Mouse (Mus musculus) forebrain, embryonic 13.5 days (tissue): ENCODE measurements around the gene Dot1l. TPM values are rescaled to one million over a fixed set of nuclear protein-coding genes. Genes with fewer than 3 reads are reported as not detected.

ENCODE experiments used
- ATAC-seq: fragments of 200-750 bp; cut with Nextera tagmentation; 2 replicates; pipeline ENCODE4 v1.8.0; 2017
- H3K27ac ChIP-seq: fragments of 300-500 bp; sonication (generic); 2 replicates; pipeline ENCODE4 v1.5.1; 2015; ENCODE audit warnings: inconsistent platforms, mild to moderate bottlenecking, moderate library complexity
- H3K27me3 ChIP-seq: fragments of 300-500 bp; sonication (generic); 2 replicates; pipeline ENCODE4 v1.6.1; 2015; ENCODE audit warnings: mild to moderate bottlenecking, inconsistent platforms
- H3K36me3 ChIP-seq: fragments of 300-500 bp; sonication (generic); 2 replicates; pipeline ENCODE4 v1.6.1; 2015; ENCODE audit warnings: mild to moderate bottlenecking, inconsistent platforms; ENCODE audit not compliant: poor library complexity, severe bottlenecking
- H3K4me1 ChIP-seq: fragments of 300-500 bp; sonication (generic); 2 replicates; pipeline ENCODE4 v1.6.1; 2015; ENCODE audit warnings: inconsistent platforms
- H3K4me2 ChIP-seq: fragments of 300-500 bp; sonication (generic); 2 replicates; pipeline ENCODE4 v1.6.1; 2015; ENCODE audit warnings: inconsistent platforms, mild to moderate bottlenecking, moderate library complexity
- H3K4me3 ChIP-seq: fragments of 300-500 bp; sonication (generic); 2 replicates; pipeline ENCODE4 v1.5.1; 2015; ENCODE audit warnings: mild to moderate bottlenecking, inconsistent platforms
- H3K9ac ChIP-seq: fragments of 300-500 bp; sonication (generic); 2 replicates; pipeline ENCODE4 v1.6.1; 2015; ENCODE audit warnings: mild to moderate bottlenecking, inconsistent platforms
- H3K9me3 ChIP-seq: fragments of 300-500 bp; sonication (generic); replicated peaks from 2 replicates; pipeline ENCODE4 v1.6.1; 2016; ENCODE audit warnings: inconsistent platforms
- WGBS: fragments of 180-500 bp; shearing (Covaris S2); methylation state at CpG from one replicate; pipeline ENCODE4 v1.1.7; 2015; 5-methylcytosine and 5-hydroxymethylcytosine counted together
- polyA plus RNA-seq: library from polyadenylated mRNA; unstranded; fragments of >200 nt; fragmentation: Nextera tagmentation; extraction: Ambion mirVana; gene quantifications from 2 replicates; pipeline ENCODE4 v1.2.1, GENCODE M21; 2015

Gene Dot1l
- polyA plus RNA-seq, 1 experiment from 2014 or later: 19.9 TPM

DNA sequence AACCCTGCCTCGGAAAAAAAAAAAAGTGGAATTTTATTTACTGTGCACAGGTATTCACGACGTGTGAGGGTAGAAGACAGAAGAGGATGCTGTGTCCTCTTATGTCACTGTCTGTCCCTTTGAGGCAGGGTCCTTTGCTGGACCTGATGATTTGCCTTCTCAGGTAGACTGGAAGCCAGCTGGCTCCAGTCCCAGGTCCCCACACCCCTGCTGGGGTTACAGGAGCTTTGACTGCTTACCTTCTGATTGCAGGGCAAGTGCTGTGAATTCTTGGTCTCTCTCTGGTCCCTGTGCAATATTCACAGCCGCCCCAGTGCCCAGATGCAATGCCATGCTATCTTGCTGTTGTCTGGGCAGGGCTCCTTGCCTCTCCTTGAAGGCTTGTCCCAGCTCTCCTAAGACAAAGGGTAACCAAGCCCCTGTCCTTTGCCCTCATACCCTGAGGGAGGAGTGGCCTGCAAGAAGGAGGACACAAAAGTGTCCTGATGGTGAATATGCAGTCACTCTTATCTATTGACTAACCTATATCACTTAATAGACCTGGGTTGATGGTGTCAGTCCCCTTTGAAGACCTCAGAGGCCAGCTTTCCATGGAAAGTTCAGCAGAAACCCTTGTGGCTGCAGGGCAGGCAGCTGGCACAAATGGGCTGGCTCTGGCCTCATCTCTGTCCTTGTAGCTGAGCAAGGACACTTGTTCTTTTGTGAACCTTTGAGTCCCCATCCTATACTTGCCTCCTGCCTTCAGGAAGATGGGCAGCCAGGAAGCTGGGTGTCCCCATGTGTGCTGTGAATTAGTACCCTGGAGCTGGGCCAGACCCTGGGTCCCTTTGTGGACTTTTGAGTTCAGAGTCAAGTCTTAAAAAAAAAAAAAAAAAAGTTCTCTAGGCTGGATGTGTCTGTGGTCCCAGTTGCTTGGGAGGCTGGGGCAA lies 5.9 kb downstream of the Dot1l start:
- Histone ChIP-seq H3K9ac (0 out of 2 replicates have a peak overlapping the region, but pooled peaks have one; percentile 8), H3K4me3 (no peak overlapping the region), H3K27ac (no peak overlapping the region), H3K9me3 (no peaks in the 10 kb centered on the region), H3K36me3 (peaks cover 20% of the 10 kb centered on the region), H3K4me1 (peaks cover 49% of the 10 kb centered on the region), H3K27me3 (no peaks in the 10 kb centered on the region), H3K4me2 (no peak overlapping the region)
- no peak for ATAC-seq
- WGBS: 87% methylated on average over 4 of the region's 4 CpGs

DNA sequence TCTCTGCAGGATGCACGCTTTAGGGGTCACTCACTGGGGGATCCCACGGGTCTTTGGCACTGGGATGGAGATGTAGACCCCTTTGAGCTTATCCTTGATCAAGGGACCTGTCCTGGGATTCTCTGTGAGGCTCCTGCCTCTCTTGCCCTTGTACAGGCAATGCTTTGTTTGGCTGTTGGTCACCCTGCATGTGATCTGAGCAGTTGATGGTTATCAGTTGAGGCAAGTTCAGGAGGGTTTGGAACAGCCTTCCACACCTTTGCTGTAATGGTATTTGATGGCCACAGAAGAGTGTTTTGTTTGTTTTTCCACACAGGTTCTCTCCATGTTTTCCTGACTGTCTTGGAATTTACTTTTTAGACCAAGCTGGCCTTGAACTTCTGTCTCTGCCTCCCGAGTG lies 6.8 kb downstream of the Dot1l start:
- ATAC-seq: no peak
- Histone ChIP-seq H3K36me3 (peaks cover 30% of the 10 kb centered on the region), H3K4me1 (peaks cover 39% of the 10 kb centered on the region), H3K9ac (no peak overlapping the region), H3K27me3 (no peaks in the 10 kb centered on the region), H3K4me3 (no peak overlapping the region), H3K27ac (no peak overlapping the region), H3K9me3 (no peaks in the 10 kb centered on the region), H3K4me2 (no peak overlapping the region)
- 82% methylated on average over 3 of the region's 3 CpGs for WGBS

DNA sequence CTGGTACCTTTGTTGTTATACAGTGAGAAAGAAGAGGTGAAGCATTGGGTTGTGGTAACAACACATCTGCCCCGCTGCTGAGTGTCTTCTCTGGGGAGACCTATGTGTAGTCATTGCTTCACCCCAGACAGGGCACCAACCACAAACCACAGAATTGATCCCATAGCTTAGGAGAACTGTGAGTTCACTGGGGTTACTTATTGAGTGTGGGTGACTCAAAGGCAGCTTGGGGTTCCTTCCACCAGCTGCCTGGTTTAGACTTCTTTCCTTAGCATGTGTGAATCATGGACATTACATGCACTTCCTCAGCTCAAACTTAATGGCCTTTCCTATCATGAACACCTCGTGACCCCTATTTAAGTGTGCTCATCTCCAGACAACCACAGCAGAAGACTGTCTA lies 8.5 kb downstream of the Dot1l start:
- Histone ChIP-seq H3K4me1 (peaks cover 22% of the 10 kb centered on the region), H3K36me3 (peaks cover 45% of the 10 kb centered on the region), H3K9me3 (no peaks in the 10 kb centered on the region), H3K27ac (no peak overlapping the region), H3K4me3 (no peak overlapping the region), H3K9ac (no peak overlapping the region), H3K4me2 (no peak overlapping the region), H3K27me3 (no peaks in the 10 kb centered on the region)
- no peak for ATAC-seq
- 96% methylated on average over 2 of the region's 2 CpGs for WGBS

DNA sequence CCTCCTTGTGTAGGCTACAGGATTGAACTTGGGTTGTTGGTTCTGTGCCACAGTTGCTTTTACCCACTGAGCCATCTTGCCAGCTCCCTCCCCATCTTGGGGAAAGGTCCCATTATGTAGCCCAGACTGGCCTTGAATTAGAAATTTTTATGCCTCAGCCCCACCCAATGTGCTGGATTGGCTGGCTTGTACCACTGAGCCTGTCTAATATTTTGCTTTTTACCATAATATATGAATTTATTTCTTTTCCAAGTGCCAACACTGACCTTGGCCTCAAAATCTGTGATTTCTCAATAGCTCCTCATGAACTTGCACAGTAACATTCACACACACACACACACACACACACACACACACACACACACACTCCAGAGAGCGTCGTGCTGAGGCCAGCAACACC lies 10.7 kb downstream of the Dot1l start:
- H3K4me1 ChIP-seq: peaks cover 9% of the 10 kb centered on the region
- no peak overlapping the region for H3K27ac ChIP-seq
- H3K9ac ChIP-seq: no peak overlapping the region
- no peak for ATAC-seq
- no peaks in the 10 kb centered on the region for H3K9me3 ChIP-seq
- no peak overlapping the region for H3K4me3 ChIP-seq
- no peak overlapping the region for H3K4me2 ChIP-seq
- no peaks in the 10 kb centered on the region for H3K27me3 ChIP-seq
- peaks cover 67% of the 10 kb centered on the region for H3K36me3 ChIP-seq
- 95% methylated on average over 2 of the region's 2 CpGs for WGBS

DNA sequence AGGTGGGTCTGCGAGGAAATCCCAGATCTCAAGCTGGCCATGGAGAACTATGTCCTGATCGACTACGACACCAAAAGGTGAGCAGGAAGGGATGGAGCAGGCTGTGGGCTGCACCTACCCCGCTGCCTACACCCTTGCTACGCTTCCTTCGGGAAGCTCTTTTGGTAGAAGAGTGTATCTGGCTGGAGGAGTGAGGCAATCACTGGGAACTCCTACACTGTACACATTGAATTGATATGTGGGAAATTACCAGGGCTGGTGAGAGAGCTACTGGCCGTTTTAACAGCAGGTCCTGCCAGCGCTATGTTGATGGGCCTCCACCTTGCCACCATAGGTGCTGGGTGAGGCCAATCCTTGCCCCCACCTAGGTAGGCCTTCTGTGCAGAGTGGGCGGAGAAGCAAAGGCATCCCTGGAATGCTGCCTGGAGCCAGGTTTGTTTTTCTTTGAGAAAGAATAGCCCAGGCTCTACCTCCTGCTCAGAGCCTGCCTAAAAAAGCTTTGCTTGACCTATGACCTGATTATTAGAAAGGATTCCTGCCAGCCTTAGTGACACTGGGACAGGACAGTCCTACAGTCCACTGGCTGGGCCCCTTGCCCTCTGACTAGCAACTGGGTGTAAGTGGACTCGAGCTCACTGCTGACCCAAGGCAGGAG lies 11.3 kb downstream of the Dot1l start:
- 83% methylated on average over 10 of the region's 10 CpGs for WGBS
- Histone ChIP-seq H3K4me3 (no peak overlapping the region), H3K9ac (no peak overlapping the region), H3K36me3 (peaks cover 73% of the 10 kb centered on the region), H3K27ac (no peak overlapping the region), H3K9me3 (no peaks in the 10 kb centered on the region), H3K4me2 (no peak overlapping the region), H3K27me3 (no peaks in the 10 kb centered on the region), H3K4me1 (0 out of 2 replicates have a peak, but pooled peaks cover 4% of the 10 kb centered on the region)
- ATAC-seq: no peak

DNA sequence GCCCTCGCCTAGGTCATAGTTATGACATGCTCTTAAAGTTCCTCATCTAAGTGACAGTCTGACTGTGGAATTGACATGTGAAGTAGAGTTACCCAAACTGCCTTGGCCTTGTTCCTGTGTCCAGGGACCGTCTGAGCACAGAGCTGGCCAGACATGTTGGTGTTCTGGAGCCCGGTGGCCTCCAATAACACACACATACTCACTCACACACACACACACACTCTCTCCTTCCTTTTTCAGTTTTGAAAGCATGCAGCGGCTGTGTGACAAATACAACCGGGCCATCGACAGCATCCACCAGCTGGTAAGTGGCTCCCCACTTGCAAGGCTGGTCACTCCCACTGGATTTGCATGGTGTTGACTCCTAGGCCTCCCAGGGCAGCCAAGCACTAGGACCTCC lies 13.4 kb downstream of the Dot1l start:
- Histone ChIP-seq H3K4me1 (no peaks in the 10 kb centered on the region), H3K4me2 (no peak overlapping the region), H3K36me3 (peaks cover 93% of the 10 kb centered on the region)

DNA sequence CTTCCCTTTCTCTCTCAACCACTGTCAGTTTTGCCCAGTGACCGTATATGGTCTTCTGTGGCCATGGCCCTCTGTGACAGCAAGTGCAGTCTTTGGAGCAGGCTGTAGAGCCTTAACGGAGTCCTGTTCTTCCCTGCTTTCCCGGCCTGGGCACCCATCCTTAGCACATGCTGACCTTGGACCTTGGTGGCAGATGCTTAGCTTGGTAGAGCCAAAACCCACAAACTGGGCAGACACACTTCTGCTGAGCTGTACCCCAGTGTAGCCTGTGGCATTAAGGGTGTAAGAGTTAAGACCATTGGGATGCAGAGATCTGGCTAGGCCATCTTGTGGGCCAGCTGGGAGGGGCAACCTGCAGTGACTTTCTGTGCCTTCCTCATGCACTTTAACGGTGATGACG lies 18.8 kb downstream of the Dot1l start:
- WGBS: 85% methylated on average over 5 of the region's 5 CpGs
- H3K4me1 ChIP-seq: peaks cover 7% of the 10 kb centered on the region; the same call in 1 of the 2 replicates
- H3K9ac ChIP-seq: peak overlapping the region; percentile 26; the same call in 1 of the 2 replicates
- no peak overlapping the region for H3K4me3 ChIP-seq
- ATAC-seq: no peak
- no peaks in the 10 kb centered on the region for H3K27me3 ChIP-seq
- no peaks in the 10 kb centered on the region for H3K9me3 ChIP-seq
- peaks cover 100% of the 10 kb centered on the region for H3K36me3 ChIP-seq
- peak overlapping the region; percentile 48 for H3K27ac ChIP-seq
- H3K4me2 ChIP-seq: no peak overlapping the region

More for the DNA sequence above, 13.4 kb downstream of the Dot1l start:
- Histone ChIP-seq H3K4me3 (no peak overlapping the region), H3K27ac (no peak overlapping the region), H3K9ac (no peak overlapping the region), H3K9me3 (no peaks in the 10 kb centered on the region), H3K27me3 (no peaks in the 10 kb centered on the region)
- 93% methylated on average over 6 of the region's 6 CpGs for WGBS
- ATAC-seq: no peak

DNA sequence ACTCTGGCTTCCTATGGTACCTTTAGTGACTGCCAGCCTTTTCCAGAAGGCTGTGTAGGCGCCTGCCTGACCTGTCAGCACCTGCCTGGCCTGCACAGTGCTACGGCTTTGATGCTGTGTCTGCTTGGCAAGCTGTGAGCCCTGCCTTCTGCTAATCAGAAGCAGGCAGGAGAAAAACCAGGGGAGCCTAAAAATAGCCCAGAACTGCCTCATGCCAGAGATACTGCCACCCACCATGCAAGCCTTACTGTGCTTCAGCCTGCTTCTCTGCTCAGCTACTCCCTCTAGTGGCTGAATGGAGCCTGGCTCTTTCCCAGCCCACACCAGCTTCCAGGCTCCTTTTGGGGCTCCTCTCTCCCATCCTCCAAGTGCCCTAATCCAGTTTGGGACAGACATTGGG lies 19.5 kb downstream of the Dot1l start:
- 64% methylated on average over 2 of the region's 2 CpGs for WGBS
- no peak overlapping the region for H3K4me2 ChIP-seq
- H3K9ac ChIP-seq: no peak overlapping the region
- peak overlapping the region; percentile 48 for H3K27ac ChIP-seq
- ATAC-seq: peak; percentile 83
- no peaks in the 10 kb centered on the region for H3K27me3 ChIP-seq
- H3K4me3 ChIP-seq: no peak overlapping the region
- H3K36me3 ChIP-seq: peaks cover 100% of the 10 kb centered on the region
- H3K4me1 ChIP-seq: peaks cover 7% of the 10 kb centered on the region; the same call in 1 of the 2 replicates
- no peaks in the 10 kb centered on the region for H3K9me3 ChIP-seq

DNA sequence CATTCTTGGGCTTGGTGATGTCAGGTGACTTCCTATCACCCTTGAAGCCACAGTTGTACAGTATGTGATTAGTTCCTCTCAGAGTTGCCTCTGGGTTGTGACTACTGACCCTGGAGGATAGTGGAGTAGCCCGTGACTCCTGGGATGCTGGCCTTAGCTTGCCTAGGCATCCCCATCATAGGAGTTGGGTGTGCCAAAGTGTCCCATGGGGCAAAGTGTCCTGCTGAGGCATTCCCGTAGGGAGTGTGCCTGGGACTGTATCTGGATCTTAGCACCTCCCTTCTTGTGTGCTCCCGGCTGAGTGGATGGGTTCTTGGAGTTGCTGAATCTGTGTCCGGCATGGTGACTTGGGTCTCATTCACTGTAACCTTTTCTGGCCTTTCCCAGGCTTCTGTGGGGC lies 20.0 kb downstream of the Dot1l start:
- Histone ChIP-seq H3K9me3 (no peaks in the 10 kb centered on the region), H3K9ac (no peak overlapping the region), H3K36me3 (peaks cover 100% of the 10 kb centered on the region), H3K27me3 (no peaks in the 10 kb centered on the region), H3K27ac (no peak overlapping the region), H3K4me2 (no peak overlapping the region), H3K4me3 (no peak overlapping the region), H3K4me1 (peaks cover 7% of the 10 kb centered on the region; the same call in 1 of the 2 replicates)
- 96% methylated on average over 4 of the region's 4 CpGs for WGBS
- peak; percentile 45 for ATAC-seq

DNA sequence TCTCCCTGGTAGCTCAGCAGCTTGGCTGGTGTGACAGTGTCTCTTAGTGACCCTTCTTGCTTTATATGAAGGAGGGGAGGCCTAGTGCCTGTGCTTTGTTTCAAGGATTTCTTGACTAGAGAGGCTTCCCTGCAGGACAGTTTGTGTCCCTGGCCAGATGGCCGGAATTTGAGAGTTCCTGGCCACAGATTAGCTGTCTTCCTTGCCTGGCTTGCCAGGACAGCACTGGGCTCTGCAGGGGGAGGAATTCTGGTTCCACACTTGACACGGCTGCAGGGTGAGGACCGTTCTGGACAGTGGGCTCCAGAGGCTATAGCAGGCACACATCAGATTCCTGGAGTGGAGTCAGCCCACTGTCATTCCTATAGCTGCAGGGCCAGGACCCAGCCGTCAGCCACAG lies 20.7 kb downstream of the Dot1l start:
- no peak overlapping the region for H3K4me2 ChIP-seq
- peaks cover 7% of the 10 kb centered on the region; the same call in 1 of the 2 replicates for H3K4me1 ChIP-seq
- no peak for ATAC-seq
- no peak overlapping the region for H3K9ac ChIP-seq
- no peaks in the 10 kb centered on the region for H3K27me3 ChIP-seq
- no peak overlapping the region for H3K4me3 ChIP-seq
- 94% methylated on average over 4 of the region's 4 CpGs for WGBS
- no peaks in the 10 kb centered on the region for H3K9me3 ChIP-seq
- H3K36me3 ChIP-seq: peaks cover 100% of the 10 kb centered on the region
- no peak overlapping the region for H3K27ac ChIP-seq

DNA sequence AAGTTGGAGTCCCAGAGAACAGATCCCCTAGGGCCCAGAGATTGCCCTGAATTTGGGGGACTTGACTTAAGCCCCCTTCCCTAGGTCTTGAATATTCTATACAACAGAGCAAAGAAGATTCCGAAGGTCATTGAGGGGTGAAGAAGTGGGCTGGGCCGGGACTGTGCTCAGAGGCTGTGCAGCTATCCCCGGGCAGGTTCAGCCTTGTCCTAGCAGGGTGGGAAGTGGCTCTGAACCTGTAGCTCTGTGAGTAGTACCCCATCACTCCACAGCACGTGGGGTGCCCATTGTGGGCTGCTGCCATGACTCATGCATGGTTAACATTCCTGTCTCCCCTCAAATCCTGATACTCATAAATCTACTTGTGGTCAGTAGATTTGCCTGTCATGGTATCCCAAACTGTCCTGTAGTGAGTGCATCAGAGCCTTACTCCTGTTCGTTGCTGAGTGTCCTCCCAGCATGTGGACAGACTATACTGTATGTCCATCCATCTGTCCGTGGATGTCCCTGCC lies 21.4 kb downstream of the Dot1l start:
- Histone ChIP-seq H3K27me3 (no peaks in the 10 kb centered on the region), H3K9me3 (no peaks in the 10 kb centered on the region), H3K36me3 (peaks cover 100% of the 10 kb centered on the region), H3K4me2 (no peak overlapping the region), H3K4me1 (peaks cover 7% of the 10 kb centered on the region; the same call in 1 of the 2 replicates), H3K27ac (no peak overlapping the region), H3K9ac (no peak overlapping the region), H3K4me3 (no peak overlapping the region)
- ATAC-seq: no peak
- WGBS: 87% methylated on average over 6 of the region's 6 CpGs

DNA sequence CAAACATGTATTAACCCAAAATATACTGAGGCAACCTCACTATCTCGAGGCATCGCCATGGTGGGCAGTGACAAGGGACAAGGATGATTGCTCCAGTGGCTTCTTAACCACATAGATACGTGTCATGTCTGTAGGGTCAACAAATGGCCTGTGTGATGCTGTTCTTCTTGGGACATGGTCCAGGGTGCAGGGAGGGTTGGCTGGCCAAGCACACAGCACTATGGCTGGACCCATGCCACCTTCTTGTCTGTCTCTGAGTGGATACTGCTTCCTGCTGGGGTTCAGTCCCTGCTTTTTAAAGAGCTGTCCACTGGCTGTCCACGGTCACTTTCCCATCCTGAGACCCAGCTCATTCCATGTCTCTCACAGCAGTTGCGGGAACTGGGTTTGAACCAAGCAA lies 22.1 kb downstream of the Dot1l start:
- 92% methylated on average over 5 of the region's 5 CpGs for WGBS
- H3K27me3 ChIP-seq: no peaks in the 10 kb centered on the region
- H3K9me3 ChIP-seq: no peaks in the 10 kb centered on the region
- peaks cover 100% of the 10 kb centered on the region for H3K36me3 ChIP-seq
- ATAC-seq: no peak
- no peak overlapping the region for H3K4me3 ChIP-seq
- no peak overlapping the region for H3K4me2 ChIP-seq
- H3K27ac ChIP-seq: no peak overlapping the region
- H3K9ac ChIP-seq: no peak overlapping the region
- H3K4me1 ChIP-seq: peaks cover 7% of the 10 kb centered on the region; the same call in 1 of the 2 replicates
